Mouse (Mus musculus): ENCODE measurements around the gene Duoxa2.

GRCm38 (mm10) chr2:122309647-122310046 lies 10.9 kb downstream of the Duoxa2 start:
- no peak for TF ChIP-seq ZC3H11A (IDR thresholded peaks at IDR 0.05; ENCODE audit: borderline replicate concordance, low read depth, low read length)
- TF ChIP-seq HCFC1 (IDR thresholded peaks at IDR 0.05; ENCODE audit: borderline replicate concordance, insufficient read depth, low read length), result no peak
- no peak for TF ChIP-seq MAFK (IDR thresholded peaks at IDR 0.05; ENCODE audit: insufficient read depth, low read depth, low read length)
- no peak for TF ChIP-seq ZNF384 (IDR thresholded peaks at IDR 0.05; ENCODE audit: low read depth, low read length)
- no peak for TF ChIP-seq CHD2 (IDR thresholded peaks at IDR 0.05; ENCODE audit: low read depth, low read length)
